Mouse (Mus musculus) left cerebral cortex, postnatal 10 days (tissue): ENCODE results near the gene Olfr202. TPM values are rescaled to one million over a fixed set of nuclear protein-coding genes. Genes with fewer than 3 reads are reported as not detected.
"Not testable (repeated sequence)": the region's sequence is repeated elsewhere in the genome, so short reads cannot be mapped to it uniquely, and the experiment has no call there.

Source experiments
- DNase-seq, 2 experiments: peaks; one replicate each; pipeline ENCODE4 v3.0.0; 2021 to 2022; ENCODE audit warnings: low spot score in 2 of 2, mixed read lengths in 1 of 2; ENCODE audit errors: extremely low spot score in 1 of 2
- intact Hi-C: fragments of 180-260 bp; cut with DNase I; formaldehyde crosslinking; loops from one replicate; pipeline ENCODE4 v1.15.1; 2025
- total RNA-seq, 2 experiments: library from RNA; stranded (reverse); gene quantifications; 2 replicates each; pipeline ENCODE4 v1.2.3; 2021

Olfr202 gene
- not detected for total RNA-seq

- no peak for DNase-seq
- intact Hi-C loops, result no loop called here
These were observed at the start of gene Olfr202 for GRCm38 (mm10) chr16:59286693-59287092. TSS of gene Olfr202 (minus strand) at chr16:59286793.

- intact Hi-C loops, result no loop called here
- DNase-seq, result no peak
These were observed 44.4 kb upstream of the Olfr202 start, which contains the start of gene Olfr205 for GRCm38 (mm10) chr16:59331038-59331437. TSS of gene Olfr205 (minus strand) at chr16:59331138.

GRCm38 (mm10) chr16:59323262-59323661 is 36.7 kb upstream of the Olfr202 start:
- DNase-seq, intact Hi-C loops: not testable (repeated sequence)

GRCm38 (mm10) chr16:59318148-59318547 is 31.6 kb upstream of the Olfr202 start, which contains the start of gene Olfr204:
TSS of gene Olfr204 (minus strand) at chr16:59318248.
- intact Hi-C loops, result no loop called here
- no peak for DNase-seq

GRCm38 (mm10) chr16:59298581-59298980 is 12.0 kb upstream of the Olfr202 start, which contains the start of gene Olfr203:
TSS of gene Olfr203 (plus strand) at chr16:59298881.
- intact Hi-C loops, result no loop called here
- DNase-seq, result no peak

- DNase-seq, intact Hi-C loops: not testable (repeated sequence)
These were observed 983 bp upstream of the Olfr202 start for GRCm38 (mm10) chr16:59287576-59287975.

GRCm38 (mm10) chr16:59283476-59283875 is 3.1 kb downstream of the Olfr202 start:
- intact Hi-C loops, result no loop called here
- DNase-seq, result no peak

GRCm38 (mm10) chr16:59280542-59280941 is 6.1 kb downstream of the Olfr202 start:
- intact Hi-C loops, result no loop called here
- DNase-seq, result no peak

- intact Hi-C loops, DNase-seq: not testable (repeated sequence)
These were observed 14.1 kb downstream of the Olfr202 start, which contains the start of gene Olfr201 for GRCm38 (mm10) chr16:59272532-59272931. TSS of gene Olfr201 (minus strand) at chr16:59272632.

- DNase-seq, intact Hi-C loops: not testable (repeated sequence)
These were observed 17.5 kb downstream of the Olfr202 start for GRCm38 (mm10) chr16:59269097-59269496.

- intact Hi-C loops, result loop anchor here (2.0 kb wide), 1 partner anchor 49 kb away; no protein-coding TSS in a partner anchor
- no peak for DNase-seq
These were observed 36.9 kb downstream of the Olfr202 start for GRCm38 (mm10) chr16:59249684-59250083.

Other genes with a start within 250 kb of the Olfr202 start
- gene Olfr187, start 247.0 kb downstream of the Olfr202 start, total RNA-seq, result not detected
- not detected for gene Olfr190, start 208.8 kb downstream of the Olfr202 start, total RNA-seq
- gene Olfr191, start 197.0 kb downstream of the Olfr202 start, total RNA-seq, result not detected
- not detected for gene Olfr193, start 174.9 kb downstream of the Olfr202 start, total RNA-seq
- not detected for gene Olfr194, start 165.7 kb downstream of the Olfr202 start, total RNA-seq
- not detected for gene Olfr195, start 139.7 kb downstream of the Olfr202 start, total RNA-seq
- not detected for gene Olfr196, start 116.3 kb downstream of the Olfr202 start, total RNA-seq
- not detected for gene Olfr198, start 83.3 kb downstream of the Olfr202 start, total RNA-seq
- not detected for gene Olfr199, start 67.0 kb downstream of the Olfr202 start, total RNA-seq
- not detected for gene Olfr201, start 14.2 kb downstream of the Olfr202 start, total RNA-seq
- gene Olfr203, start 12.1 kb upstream of the Olfr202 start, total RNA-seq, result not detected
- gene Olfr204, start 31.5 kb upstream of the Olfr202 start, total RNA-seq, result not detected
- gene Olfr205, start 44.3 kb upstream of the Olfr202 start, total RNA-seq, result not detected
- gene Olfr206, start 62.5 kb upstream of the Olfr202 start, total RNA-seq, result not detected
- gene Olfr209, start 77.2 kb upstream of the Olfr202 start, total RNA-seq, result not detected
- gene Gabrr3, start 120.5 kb upstream of the Olfr202 start, total RNA-seq, result under 1 TPM in 1 of 2 experiments, not detected in 1; 0.13 TPM
- 10 to 100 TPM; 12.9 to 13.4 TPM for gene Riox2, start 185.0 kb upstream of the Olfr202 start, total RNA-seq